ENCODE assay signal across 11 mouse cellular contexts in genomic region chr10:61372585-61372923, GRCm38 (mm10). TPM values are rescaled to one million over a fixed set of nuclear protein-coding genes. Genes with fewer than 3 reads are reported as not detected.
DNase-seq lines count a peak whose midpoint lies in the region; ATAC-seq and TF ChIP-seq lines count a peak whose summit lies in the region.
"Had no signal": no experiment of that assay in that cellular context is flagged by ENCODE, and none has a peak within 500 bp of the region (broad histone marks: within the 10 kb centered on the region; RNA-seq: fewer than 3 reads in every experiment).

No protein-coding gene starts in this region.

- no peak overlapping the region for H3K4me2 ChIP-seq in kidney, embryonic 14.5 days (replicated peaks; ENCODE audit: low read depth, low read length)
- H3K4me2 ChIP-seq in lung, embryonic 14.5 days, result no peak overlapping the region
- no peak overlapping the region for H3K4me2 ChIP-seq in intestine, postnatal 0 days (replicated peaks; ENCODE audit: low read depth)

- H3K9me3 ChIP-seq in kidney, embryonic 14.5 days (ENCODE audit: control insufficient read depth, low read length), result no peaks in the 10 kb centered on the region
- no peaks in the 10 kb centered on the region for H3K9me3 ChIP-seq in lung, embryonic 14.5 days (ENCODE audit: low read depth, low read length)
- H3K9me3 ChIP-seq in intestine, postnatal 0 days (ENCODE audit: control insufficient read depth), result no peaks in the 10 kb centered on the region
- H3K9me3 ChIP-seq: G1E had no signal

- no peak overlapping the region for H3K4me3 ChIP-seq in kidney, embryonic 14.5 days (ENCODE audit: low read length)
- H3K4me3 ChIP-seq in lung, embryonic 14.5 days (ENCODE audit: low read depth, low read length), result no peak overlapping the region
- H3K4me3 ChIP-seq in intestine, postnatal 0 days (ENCODE audit: low read depth, low read length), result no peak overlapping the region

- H3K27ac ChIP-seq in kidney, embryonic 14.5 days (ENCODE audit: low read depth, low read length), result peak overlapping the region; percentile 27; the same call in 1 of the 2 replicates
- H3K27ac ChIP-seq in lung, embryonic 14.5 days (ENCODE audit: low read depth), result peak overlapping the region; percentile 42; the same call in 1 of the 2 replicates
- no peak overlapping the region for H3K27ac ChIP-seq in intestine, postnatal 0 days (ENCODE audit: low read depth, low read length)

- peaks cover 57% of the 10 kb centered on the region for H3K4me1 ChIP-seq in kidney, embryonic 14.5 days (ENCODE audit: control insufficient read depth, insufficient read depth, low read length)
- H3K4me1 ChIP-seq in lung, embryonic 14.5 days (ENCODE audit: insufficient read depth), result peaks cover 24% of the 10 kb centered on the region
- H3K4me1 ChIP-seq in intestine, postnatal 0 days (replicated peaks; ENCODE audit: control insufficient read depth, insufficient read depth, low read length), result no peaks in the 10 kb centered on the region

- H3K9ac ChIP-seq in kidney, embryonic 14.5 days (ENCODE audit: low read depth, low read length), result peak overlapping the region; percentile 18; the same call in 1 of the 2 replicates
- no peak overlapping the region for H3K9ac ChIP-seq in lung, embryonic 14.5 days
- no peak overlapping the region for H3K9ac ChIP-seq in intestine, postnatal 0 days (ENCODE audit: low read depth, low read length)

- no peak for TF ChIP-seq POLR2A in brain, embryonic 14.5 days (IDR thresholded peaks at IDR 0.05; ENCODE audit: borderline replicate concordance, extremely low read depth, insufficient read depth, insufficient read length, poor library complexity, severe bottlenecking)

- TF ChIP-seq CTCF in brain, embryonic 14.5 days (IDR thresholded peaks at IDR 0.05; ENCODE audit: borderline replicate concordance, extremely low read depth, insufficient read depth, insufficient read length), result no peak
- no peak; the same call in 1 of the 2 replicates for TF ChIP-seq CTCF in lung, embryonic 14.5 days (IDR thresholded peaks at IDR 0.05; ENCODE audit: low read depth)
- TF ChIP-seq CTCF in intestine, postnatal 0 days (IDR thresholded peaks at IDR 0.05; ENCODE audit: low read depth), result no peak

- H3K27me3 ChIP-seq in kidney, embryonic 14.5 days (ENCODE audit: control insufficient read depth, insufficient read depth, low read length), result no peaks in the 10 kb centered on the region
- no peaks in the 10 kb centered on the region for H3K27me3 ChIP-seq in lung, embryonic 14.5 days (ENCODE audit: insufficient read depth, low read length)
- no peaks in the 10 kb centered on the region for H3K27me3 ChIP-seq in intestine, postnatal 0 days (replicated peaks; ENCODE audit: control insufficient read depth, insufficient read depth, low read length)

- WGBS in kidney, embryonic 14.5 days, result 60% methylated on average over 4 of the region's 4 CpGs
- WGBS in lung, embryonic 14.5 days, result 56% methylated on average over 4 of the region's 4 CpGs
- WGBS in intestine, postnatal 0 days, result 76% methylated on average over 4 of the region's 4 CpGs

- no peak for DNase-seq in kidney, adult 11 months
- DNase-seq in brain, embryonic 14.5 days (ENCODE audit: low read depth), result peak; percentile 9
- DNase-seq in cerebellum, adult 18-20 months, result peak; percentile 71 to 76
- DNase-seq in lung, embryonic 14.5 days, result peak; percentile 48
- DNase-seq: adrenal gland, adult 2 months; thymus, postnatal 4 days had no signal

- ATAC-seq in kidney, embryonic 14.5 days (ENCODE audit: low FRiP score, low TSS enrichment), result no peak
- ATAC-seq in lung, embryonic 14.5 days (ENCODE audit: insufficient read depth), result no peak
- ATAC-seq in intestine, postnatal 0 days, result no peak
- ATAC-seq in erythroblast, adult 5-6 weeks (replicated peaks; ENCODE audit: low FRiP score, poor library complexity, severe bottlenecking), result no peak

- H3K36me3 ChIP-seq in kidney, embryonic 14.5 days (ENCODE audit: control insufficient read depth, insufficient read depth, low read length), result no peaks in the 10 kb centered on the region
- peaks cover 8% of the 10 kb centered on the region; the same call in 1 of the 2 replicates for H3K36me3 ChIP-seq in lung, embryonic 14.5 days (ENCODE audit: insufficient read depth)
- no peaks in the 10 kb centered on the region for H3K36me3 ChIP-seq in intestine, postnatal 0 days (ENCODE audit: control insufficient read depth, insufficient read depth)
- H3K36me3 ChIP-seq: G1E had no signal

RNA-seq across cellular contexts. Expression of gene Pald1, which starts 10.8 kb away (rescaled TPM):
- 14.9 and 25.5 TPM in 2 replicates for polyA plus RNA-seq in kidney, embryonic 14.5 days (2014; fragmentation: Nextera tagmentation; extraction: Ambion mirVana)
- 23.3 and 28.6 TPM in 2 replicates for polyA plus RNA-seq in brain, embryonic 14.5 days (2012; rRNA removed)
- 44.1 and 47.5 TPM in 2 replicates for polyA plus RNA-seq in lung, embryonic 14.5 days (2014; fragmentation: Nextera tagmentation; extraction: Ambion mirVana)
- polyA plus RNA-seq in intestine, postnatal 0 days (2015; fragmentation: Nextera tagmentation; extraction: Ambion mirVana), result 4.1 and 4.4 TPM in 2 replicates
- total RNA-seq in erythroblast, adult 5-6 weeks (2015; ENCODE audit: low replicate concordance), result not detected in 2 replicates
- not detected in 2 replicates for total RNA-seq in erythroblast, adult 5-6 weeks (2017; ENCODE audit: low replicate concordance)
- total RNA-seq: G1E had no signal

RNA-seq across cellular contexts. Expression of gene Nodal, which starts 45.2 kb away (rescaled TPM):
- 0.30 and 0.44 TPM in 2 replicates for polyA plus RNA-seq in kidney, embryonic 14.5 days (2014; fragmentation: Nextera tagmentation; extraction: Ambion mirVana)
- polyA plus RNA-seq in brain, embryonic 14.5 days (2012; rRNA removed), result 0.09 and 0.12 TPM in 2 replicates
- polyA plus RNA-seq in lung, embryonic 14.5 days (2014; fragmentation: Nextera tagmentation; extraction: Ambion mirVana), result 0.08 TPM in 2 replicates
- polyA plus RNA-seq in intestine, postnatal 0 days (2015; fragmentation: Nextera tagmentation; extraction: Ambion mirVana), result 0.10 TPM in 1 of 2 replicates, not detected in the other
- not detected in 2 replicates for total RNA-seq in erythroblast, adult 5-6 weeks (2015; ENCODE audit: low replicate concordance)
- not detected in 2 replicates for total RNA-seq in erythroblast, adult 5-6 weeks (2017; ENCODE audit: low replicate concordance)
- total RNA-seq: adrenal gland, adult 2 months; G1E had no signal
- polyA plus RNA-seq: G1E; neural tube, embryonic 11.5 days had no signal
